Mouse (Mus musculus) CD4-positive naive resting alpha-beta T cell, adult 57 days (primary cell): Measurements from ENCODE around the gene Olfr1297. TPM values are rescaled to one million over a fixed set of nuclear protein-coding genes. Genes with fewer than 3 reads are reported as not detected.

ENCODE experiments used
- total RNA-seq: library from RNA; stranded (reverse); gene quantifications from one replicate; pipeline ENCODE4 v1.2.4, GENCODE M21; 2023

Gene Olfr1297
- total RNA-seq: not detected

DNA sequence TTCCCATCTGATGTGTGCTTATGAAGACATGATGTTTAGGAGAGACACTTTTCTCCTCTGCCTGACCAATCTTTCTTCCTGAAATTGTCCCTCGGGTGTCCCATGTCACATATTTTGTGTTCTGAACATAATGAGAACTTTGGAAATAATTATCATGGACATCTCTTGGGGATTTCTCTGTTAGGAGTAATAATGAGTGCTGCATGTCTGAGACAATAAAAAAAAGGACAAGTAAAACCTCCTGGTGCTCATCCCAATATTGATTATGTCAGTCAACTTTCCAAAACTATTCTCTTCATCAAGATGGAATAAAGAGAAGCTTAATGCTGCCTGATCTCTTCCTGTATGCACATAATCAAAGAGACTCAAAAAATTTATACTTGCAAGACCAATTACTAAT is at the start of gene Olfr1297:
Gene Olfr1297, minus strand, starts transcription at position 101 of the 400 bp plus-strand sequence.

DNA sequence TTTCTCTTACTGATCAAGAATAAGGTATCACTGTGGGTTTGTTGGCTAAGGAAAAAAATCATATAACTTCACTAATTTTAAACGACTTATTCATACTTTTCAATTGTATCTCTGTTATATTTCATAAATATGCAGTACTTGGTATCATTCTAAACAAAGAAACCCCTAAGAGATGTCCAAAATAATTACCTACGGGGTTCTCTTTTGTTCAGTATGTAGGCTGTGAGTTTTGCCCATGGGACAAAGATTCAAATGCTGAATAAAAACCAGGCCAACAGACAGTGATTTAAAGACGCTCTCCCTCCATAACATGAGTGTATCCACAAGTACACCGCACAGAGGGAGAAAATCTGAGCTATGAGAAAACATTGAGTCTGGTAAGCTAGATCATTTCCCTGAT is 34.8 kb upstream of the Olfr1297 start, which contains the start of gene Olfr1299:
Gene Olfr1299, plus strand, starts transcription at position 301 of the 400 bp plus-strand sequence.

DNA sequence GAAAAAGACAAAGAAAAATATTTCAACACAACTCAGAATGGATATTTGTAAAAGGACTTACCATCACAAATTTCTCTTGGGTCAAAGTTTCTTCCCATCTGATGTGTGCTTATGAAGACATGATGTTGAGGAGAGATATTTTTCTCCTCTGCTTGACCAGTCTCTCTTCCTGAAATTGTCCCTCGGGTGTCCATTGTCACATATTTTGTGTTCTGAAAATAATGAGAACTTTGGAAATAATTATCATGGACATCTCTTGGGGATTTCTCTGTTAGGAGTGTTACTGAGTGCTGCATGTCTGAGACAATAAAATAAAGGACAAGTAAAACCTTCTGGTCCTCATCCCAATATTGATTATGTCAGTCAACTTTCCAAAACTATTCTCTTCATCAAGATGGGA is 22.8 kb upstream of the Olfr1297 start, which contains the start of gene Olfr1298:
Gene Olfr1298, minus strand, starts transcription at position 101 of the 400 bp plus-strand sequence.

DNA sequence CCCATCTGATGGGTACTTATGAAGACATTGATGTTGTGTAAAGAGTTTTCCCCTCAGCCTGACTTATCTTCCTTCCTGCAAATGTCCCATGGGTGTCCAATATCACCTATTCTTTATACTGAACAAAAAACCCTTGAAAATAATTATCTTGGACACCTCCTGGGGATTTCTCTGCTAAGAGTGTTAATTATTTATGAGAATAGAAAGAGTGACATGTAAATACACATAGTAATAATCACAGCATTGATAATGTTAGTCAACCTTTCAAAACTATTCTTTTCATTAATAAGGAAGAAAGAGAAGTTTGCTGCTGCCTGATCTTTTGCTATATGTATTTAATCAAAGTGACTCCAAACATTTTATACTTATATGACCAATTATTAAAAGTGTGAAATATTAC is 56.7 kb downstream of the Olfr1297 start, which contains the start of gene Olfr1295:
Gene Olfr1295, minus strand, starts transcription at position 101 of the 400 bp plus-strand sequence.

Other genes with a start within 250 kb of the Olfr1297 start
- not detected for gene Olfr1286, start 203.4 kb downstream of the Olfr1297 start, total RNA-seq
- gene Olfr1287, start 177.4 kb downstream of the Olfr1297 start, total RNA-seq: not detected
- not detected for gene Olfr1288, start 152.4 kb downstream of the Olfr1297 start, total RNA-seq
- gene Olfr1289, start 145.7 kb downstream of the Olfr1297 start, total RNA-seq: not detected
- not detected for gene Olfr1290, start 132.7 kb downstream of the Olfr1297 start, total RNA-seq
- not detected for gene Olfr1291-ps1, start 129.3 kb downstream of the Olfr1297 start, total RNA-seq
- gene Olfr1293-ps, start 101.3 kb downstream of the Olfr1297 start, total RNA-seq: not detected
- gene Olfr1294, start 86.2 kb downstream of the Olfr1297 start, total RNA-seq: not detected
- gene Olfr1295, start 56.8 kb downstream of the Olfr1297 start, total RNA-seq: not detected
- not detected for gene Olfr1298, start 22.7 kb upstream of the Olfr1297 start, total RNA-seq
- gene Olfr1299, start 34.9 kb upstream of the Olfr1297 start, total RNA-seq: not detected
- not detected for gene Olfr1301, start 124.5 kb upstream of the Olfr1297 start, total RNA-seq
- not detected for gene Olfr1302, start 150.9 kb upstream of the Olfr1297 start, total RNA-seq
- gene Olfr1303, start 193.8 kb upstream of the Olfr1297 start, total RNA-seq: not detected